Mouse (Mus musculus): ENCODE results near the gene Nln.

The Nln gene

DNA sequence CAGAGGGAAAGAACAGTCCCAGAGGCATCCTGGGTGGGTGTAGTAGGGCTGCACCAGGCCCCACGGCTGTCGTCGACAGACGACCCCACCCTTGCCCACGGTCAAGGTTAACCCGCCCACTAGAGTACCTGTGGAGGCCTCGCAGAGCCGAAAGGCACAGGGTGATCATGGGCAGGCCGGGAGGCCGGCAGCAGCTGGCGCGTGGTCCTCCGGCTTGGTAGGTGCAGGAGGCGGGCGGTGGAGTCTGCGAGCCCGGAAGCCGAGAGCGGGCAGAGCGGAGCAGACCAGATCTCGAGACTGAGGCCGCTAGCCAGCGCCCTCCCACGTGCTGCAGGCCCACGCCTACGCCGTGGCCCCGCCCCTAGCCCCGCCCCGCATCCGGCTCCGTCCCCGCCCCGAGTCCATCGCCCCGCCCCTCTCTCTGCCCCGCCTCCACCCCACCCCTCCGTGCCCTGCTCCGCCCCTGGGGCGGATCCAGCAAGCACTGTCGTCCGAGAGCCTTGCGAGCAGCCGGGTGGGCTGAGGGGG is at the start of gene Nln, which contains the start of gene Sgtb:
Gene Nln, minus strand, starts transcription at position 327 of the 528 bp plus-strand sequence.
Gene Sgtb, plus strand, starts transcription at position 454 of the 528 bp plus-strand sequence.
- DNase-seq (ENCODE audit: low read depth, low spot score) = peak; percentile 68

DNA sequence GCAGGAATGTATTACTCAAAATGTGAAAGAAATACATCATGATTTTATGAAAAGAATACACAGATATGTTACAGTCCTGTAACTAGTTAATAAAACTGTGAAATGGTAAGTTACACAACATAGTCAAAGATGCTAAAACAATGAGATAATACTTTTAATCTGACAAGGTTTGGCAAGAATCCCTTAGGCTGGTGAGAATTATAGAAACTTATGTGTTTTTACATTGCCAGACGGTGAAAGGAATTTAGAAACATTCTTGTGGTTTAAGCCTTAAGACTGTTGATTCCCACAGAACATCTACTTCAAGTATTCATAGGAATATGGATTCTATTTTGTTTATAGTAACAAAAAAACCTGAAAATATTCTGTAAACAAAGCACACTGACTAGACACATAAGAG is 46.3 kb upstream of the Nln start:
- DNase-seq (ENCODE audit: low read depth, low spot score) = no peak

DNA sequence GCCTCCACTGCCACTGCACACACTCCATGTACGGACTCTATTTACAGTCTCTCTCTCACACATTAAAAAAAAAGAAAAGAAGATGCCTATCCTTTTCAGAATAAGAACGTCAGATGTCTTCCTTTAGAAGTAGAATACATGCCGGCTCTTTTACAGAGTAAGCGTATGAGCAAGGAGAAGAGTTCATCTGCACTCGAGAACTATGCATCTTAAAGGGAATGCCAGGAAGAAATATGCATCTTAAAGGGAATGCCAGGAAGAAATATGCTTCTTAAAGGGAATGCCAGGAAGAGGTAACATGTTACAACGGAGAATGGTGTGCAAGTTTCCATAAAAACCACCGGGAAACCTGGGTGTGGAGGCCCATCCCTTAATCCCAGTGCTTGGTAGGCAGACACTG is 45.7 kb upstream of the Nln start:
- DNase-seq (ENCODE audit: low read depth, low spot score) = no peak

DNA sequence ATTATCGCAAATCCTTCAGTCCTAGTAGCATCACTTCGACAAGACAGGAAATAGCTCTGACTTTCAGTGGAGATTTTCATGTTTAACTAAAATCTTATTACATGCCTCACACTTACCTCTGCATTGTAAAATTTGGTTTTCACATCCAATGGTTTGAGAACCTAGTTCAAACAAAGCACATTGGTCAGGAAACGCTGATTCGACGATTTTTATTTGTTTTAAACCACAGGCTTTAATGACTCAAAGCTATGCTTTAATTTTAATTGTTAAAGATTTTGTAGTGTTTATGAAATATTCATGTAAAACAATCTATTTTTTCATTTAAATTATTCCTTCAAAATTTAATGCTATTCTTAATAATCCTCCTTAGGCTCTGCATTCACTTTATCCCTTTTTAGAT is 44.8 kb upstream of the Nln start:
- no peak for DNase-seq (ENCODE audit: low read depth, low spot score)

DNA sequence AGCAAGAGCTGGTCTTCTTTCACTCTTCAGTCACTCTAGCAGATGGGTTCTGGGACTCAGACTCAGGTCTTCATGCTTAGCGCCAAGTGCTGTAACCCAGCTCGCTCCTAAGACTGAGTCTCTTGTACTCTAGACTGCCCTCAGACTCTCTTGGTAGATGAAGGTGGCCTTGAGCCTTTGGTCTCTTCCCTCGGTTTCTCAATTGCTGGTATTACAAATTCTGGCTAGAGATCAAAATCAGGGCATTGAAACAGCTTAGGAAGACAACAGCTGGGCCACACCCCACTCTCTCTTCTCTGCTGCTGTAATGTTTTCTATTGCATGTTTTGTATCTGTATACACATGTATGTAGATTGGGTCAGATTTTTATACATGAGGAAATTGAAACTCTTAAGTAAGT is 36.2 kb upstream of the Nln start:
- no peak for DNase-seq (ENCODE audit: low read depth, low spot score)

DNA sequence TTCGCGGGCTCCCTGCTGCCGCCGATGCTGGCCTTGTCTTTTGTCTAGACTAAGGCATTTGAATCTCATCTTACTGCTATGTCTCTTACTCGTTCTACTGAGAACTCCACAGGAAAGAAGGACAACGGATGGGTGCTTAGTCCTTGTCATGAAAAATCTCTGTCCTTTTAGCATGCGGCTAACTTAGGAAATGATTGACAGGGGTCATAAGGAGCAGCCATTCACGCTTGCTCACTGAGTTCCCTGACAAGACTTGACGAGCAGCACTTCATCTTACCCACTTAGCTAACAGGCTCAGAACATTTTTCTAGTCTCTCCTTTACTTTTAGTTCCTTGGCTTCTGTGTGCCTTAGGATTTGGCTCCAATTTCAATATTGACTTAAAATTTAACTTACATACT is 35.5 kb upstream of the Nln start:
- DNase-seq (ENCODE audit: low read depth, low spot score) = no peak

DNA sequence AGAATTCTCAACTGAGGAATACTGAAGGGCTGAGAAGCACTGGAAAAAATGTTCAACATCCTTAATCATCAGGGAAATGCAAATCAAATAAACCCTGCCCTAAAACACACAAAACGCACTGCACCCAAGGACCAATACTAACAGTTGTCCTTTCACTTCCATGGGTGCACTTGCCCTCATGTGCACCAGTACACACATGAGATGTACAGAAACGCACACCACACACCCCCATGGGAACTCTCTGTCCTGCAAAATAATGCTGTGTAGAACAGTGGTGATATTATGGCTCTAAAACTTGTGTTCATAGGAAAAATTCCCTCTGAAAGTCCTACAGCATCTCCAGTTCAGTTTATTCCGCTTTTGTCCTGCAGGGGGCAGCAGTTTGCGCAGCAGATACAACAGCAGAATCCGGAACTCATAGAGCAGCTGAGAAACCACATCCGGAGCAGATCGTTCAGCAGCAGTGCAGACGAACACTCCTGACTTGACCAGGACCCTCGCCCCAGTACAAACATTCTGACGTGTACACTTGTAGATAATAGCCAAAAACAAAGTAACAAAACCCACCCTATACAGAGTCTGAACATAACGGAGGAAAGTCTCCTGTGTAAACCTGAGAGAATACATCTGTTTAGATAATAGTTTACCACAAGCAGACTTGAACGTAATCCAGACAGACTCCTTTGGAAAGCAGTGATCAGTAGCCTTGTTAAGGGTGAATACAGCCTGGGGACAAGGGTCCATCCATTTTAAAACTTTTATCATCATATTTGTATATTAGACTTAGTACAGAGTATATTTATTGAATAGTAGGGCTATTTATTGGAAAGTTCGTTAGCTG is 30.2 kb upstream of the Nln start:
- peak; percentile 63 for DNase-seq (ENCODE audit: low read depth, low spot score)

DNA sequence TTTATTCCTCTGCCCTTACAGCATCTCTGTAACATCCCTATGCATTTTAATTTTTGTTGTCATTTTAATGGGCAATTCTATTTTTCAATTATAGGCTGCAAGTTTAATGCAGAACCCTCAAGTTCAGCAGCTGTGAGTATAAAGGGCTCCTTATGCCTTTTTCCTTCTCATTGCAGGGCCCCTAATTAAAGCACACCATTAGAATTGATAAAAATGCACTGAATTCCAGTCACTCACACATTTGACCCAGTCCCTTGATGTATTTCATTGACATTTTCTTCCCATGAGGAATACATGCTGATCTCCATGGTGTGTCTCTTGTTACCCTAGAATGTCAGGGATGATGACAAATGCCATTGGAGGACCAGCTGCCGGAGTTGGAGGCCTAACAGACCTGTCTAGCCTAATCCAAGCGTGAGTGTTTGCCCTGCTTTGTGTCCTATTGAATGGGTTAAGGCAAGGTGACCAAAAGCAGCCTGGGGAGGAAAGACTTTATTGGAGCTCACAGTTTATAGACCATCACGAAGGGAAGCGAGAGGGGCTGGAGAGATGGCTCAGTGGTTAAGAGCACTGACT is 25.2 kb upstream of the Nln start:
- DNase-seq (ENCODE audit: low read depth, low spot score) = no peak

DNA sequence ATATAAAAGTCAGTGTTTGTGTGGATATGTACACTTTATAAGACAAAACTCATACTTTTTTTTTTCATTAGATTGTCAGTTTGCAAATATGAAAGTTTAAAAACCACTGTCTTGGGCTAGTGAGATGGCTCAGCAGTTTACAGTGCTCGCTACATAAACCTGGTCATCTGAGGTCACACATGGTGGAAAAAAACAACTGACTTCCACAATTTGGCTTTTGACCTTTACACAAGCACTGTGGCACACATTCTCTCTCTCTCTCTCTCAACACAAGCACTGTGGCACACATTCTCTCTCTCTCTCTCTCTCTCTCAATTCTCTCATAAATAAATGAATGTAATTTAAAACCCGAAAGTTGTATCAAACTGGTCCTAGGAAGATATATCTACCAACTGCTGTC is 23.1 kb upstream of the Nln start:
- no peak for DNase-seq (ENCODE audit: low read depth, low spot score)

DNA sequence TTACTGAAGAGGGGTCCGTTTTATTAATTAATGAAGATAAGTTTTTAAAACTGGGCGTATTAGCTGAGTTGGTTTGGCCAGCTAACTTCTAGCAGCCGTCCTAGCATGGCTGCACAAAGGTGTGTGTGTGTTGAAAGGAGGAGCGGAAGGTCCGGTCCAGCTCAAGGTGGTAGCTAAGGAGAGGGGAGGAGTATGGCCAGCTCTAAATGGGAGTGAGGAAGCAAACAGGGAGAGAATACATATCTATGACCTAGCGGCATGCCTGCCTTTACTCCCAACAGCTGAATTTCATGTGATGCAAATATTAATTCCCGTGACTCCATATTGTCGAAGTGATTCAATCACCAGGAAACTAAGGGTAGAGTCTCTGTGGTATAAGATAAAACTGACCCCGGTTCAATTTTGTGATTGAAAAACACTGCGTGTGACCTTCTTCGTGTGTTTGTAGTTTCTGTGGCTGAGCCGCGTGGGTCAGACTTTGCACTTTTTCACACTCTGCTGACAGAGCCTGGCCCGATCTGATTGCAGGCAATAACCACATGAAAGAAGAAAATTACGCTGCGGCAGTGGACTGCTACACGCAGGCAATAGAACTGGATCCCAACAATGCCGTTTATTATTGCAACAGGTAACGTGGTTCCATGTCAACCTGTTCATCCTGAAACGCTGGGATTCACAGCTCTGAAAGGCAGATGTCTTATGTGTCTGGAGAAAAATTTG is 14.4 kb upstream of the Nln start:
- DNase-seq (ENCODE audit: low read depth, low spot score) = no peak

DNA sequence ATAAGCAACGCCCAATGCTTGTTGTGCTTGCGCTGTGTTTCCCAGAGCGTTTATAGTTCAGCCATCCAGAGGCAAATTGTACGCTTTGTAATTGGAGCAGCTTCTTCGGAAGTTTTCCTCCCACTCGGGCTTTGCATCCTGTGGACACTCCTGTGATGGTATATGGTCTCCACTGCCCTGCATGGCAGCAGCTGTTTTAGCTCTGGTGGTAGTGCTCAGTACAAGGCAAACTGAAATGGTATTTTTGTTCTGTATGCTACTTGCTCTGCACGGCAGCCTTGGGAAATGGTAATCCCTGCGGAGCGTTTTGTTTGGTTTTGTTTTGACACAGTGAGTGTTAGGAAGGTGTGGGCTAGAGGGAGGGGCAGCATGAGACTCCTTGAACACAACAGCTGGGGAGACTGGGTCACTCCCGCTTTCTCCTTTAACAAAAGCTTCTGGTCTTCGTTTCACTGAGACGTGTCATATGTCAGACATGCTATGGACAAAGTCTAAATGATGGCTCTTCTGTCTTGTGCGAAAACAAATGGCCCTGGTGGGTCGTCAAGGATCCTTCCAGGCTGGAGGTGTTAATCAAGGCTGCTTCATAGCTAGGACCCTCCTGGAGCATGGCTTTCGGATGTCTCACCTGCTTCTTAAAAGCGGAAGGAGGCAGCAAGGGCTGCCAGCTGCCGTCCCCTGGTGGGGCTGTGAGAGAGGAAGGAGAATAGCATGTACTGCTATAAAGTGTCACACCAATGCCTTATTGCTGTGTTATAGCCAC is 12.8 kb upstream of the Nln start:
- DNase-seq (ENCODE audit: low read depth, low spot score) = no peak

DNA sequence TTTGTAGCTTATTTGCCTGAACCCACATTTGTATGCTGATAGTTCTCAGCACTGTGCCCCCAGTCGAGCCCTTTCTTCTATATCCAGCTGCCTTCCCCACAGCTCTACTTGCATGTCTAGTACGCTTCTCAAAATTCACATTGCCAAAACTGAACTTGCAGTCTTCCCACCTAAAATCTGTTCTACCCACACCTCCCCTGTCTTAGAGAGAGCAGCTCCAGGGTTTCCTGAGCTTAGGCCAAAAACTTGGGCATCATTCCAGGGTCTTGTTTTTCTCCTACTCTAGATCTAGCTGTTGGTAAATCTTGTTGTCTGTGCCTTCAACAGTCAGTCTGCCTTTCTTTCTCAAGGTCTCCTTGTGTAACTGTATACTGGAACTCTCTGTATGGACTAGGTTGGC is 5.4 kb upstream of the Nln start:
- DNase-seq (ENCODE audit: low read depth, low spot score) = peak; percentile 93

DNA sequence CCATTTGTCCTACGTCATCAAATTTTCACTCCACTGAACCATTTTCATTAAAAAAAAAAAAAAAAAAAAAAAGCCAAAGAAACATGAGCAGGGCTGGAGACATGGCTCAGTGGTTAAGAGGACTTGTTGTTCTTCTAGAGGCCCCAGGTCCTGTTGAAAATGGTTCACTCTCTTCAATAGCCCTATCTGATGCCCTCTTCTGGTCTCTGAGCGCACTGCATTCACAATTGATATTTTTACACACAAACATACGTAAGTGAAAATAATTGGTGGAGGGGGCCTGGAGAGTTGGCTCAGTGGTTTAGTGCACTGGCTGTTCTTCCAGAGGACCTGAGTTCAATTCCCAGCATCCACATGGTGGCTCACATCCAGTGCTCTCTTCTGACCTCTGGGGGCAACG is 4.4 kb upstream of the Nln start:
- no peak for DNase-seq (ENCODE audit: low read depth, low spot score)

DNA sequence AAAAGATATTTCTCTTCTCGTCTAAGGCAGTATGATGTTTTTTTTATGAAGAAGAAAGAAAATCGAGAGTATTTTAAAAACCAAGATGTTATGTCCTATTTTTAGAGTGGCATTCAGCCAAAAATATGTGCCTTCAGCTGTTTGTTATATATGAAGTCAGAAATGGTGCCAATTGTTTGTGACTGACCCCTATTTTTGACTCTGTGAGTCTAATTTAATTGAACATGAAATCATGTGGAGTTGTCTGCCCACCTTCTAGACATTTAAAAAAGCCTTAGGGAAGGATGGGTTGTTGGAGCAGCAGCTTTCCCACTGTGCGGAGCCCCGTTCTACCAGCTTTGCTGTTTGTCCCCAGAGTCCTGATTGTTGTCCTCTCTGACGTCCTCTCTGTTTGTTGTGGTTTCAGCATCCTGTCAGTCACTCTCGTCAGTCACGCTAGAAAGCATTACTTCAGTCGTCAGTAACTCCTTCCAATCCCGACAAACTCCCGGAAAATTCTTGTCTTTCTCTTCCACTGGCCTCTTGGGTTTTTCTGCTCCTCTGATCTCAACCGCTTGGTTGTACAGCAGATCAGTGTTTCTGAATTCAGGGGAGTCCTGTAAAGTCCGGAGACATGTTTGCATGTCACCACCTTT is 3.0 kb upstream of the Nln start:
- peak; percentile 61 for DNase-seq (ENCODE audit: low read depth, low spot score)

DNA sequence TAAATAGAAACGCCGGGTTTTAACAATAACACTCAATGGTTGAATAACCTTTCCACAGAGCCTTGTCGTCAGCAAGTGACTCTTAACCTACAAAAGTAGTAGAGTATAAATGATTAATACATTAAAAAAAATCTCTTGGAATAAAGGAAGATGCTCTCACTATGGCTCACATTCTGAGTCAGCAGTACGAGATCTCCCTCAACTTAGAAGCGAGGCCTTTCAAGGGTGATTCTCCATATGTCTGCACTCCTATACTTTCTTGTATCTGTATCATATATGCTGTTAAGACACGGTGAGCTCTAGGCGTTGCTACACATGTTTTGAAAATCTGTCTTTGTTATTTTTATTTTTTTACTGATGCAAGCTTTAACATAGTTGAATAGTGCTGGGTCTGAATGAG is 1.1 kb upstream of the Nln start:
- DNase-seq (ENCODE audit: low read depth, low spot score) = no peak

DNA sequence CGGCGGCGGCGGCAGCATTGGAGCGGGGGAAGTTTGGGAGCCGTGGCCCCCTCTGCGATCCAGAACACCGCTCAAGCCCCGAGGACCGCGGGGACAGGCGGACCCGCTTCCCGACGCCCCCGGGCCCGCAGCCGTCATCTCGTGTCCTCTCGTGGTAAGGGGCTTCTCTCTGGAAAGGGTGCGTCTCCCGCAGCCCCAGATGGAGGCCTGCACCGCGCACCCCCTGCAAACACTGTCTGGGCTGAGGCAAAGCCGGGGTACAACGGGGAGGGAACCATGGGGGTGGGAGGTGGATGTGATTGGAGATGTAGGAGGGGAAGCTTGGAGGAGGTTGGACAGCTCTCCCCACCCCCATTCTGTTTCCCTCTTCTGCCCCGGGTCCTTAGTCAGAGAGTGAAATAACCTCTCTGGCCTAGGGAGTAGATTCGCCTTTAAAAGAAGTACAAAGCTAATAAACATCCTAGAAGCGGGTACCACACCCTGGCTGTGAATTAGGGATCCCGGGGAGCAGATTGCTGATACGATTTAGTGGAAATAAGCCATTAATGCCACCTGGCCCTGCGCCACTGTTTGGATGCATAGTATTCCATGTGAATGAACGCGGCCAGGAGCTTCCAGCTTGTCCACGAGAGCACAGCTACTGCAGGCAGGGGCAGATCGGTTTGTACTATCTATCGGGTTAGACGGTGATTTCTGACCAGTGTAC is 555 bp upstream of the Nln start:
- DNase-seq (ENCODE audit: low read depth, low spot score) = no peak

DNA sequence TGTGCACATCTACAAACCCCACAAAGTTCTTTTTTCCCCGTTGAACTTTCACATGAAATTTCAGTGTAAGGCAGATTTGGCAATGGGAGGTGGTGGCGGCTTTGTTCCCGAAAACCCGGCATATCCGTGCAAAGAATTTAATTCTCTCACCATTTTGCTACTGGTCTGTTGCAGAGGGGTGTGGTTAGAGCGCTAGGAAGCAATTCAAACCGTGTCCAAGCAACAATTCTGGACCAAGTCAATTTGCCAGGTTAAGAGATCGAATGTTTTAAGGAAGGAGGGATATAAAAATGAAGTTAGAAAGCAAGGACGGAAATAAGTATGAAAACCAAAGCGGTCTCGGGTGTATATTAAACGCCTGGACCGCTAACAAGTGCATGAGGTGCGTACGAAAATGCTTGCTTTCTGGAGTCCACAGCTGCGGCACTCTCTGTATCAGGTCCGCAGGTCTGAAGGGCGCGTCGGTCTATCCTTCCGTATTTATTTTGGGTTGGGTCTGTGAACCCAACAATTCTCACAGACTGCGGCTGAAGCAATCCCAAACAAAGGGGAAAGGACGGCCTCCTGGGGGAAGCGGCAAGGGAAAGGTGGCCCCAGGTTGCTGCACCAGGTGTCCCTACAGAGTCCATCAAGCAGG is 645 bp downstream of the Nln start:
- DNase-seq (ENCODE audit: low read depth, low spot score) = no peak

DNA sequence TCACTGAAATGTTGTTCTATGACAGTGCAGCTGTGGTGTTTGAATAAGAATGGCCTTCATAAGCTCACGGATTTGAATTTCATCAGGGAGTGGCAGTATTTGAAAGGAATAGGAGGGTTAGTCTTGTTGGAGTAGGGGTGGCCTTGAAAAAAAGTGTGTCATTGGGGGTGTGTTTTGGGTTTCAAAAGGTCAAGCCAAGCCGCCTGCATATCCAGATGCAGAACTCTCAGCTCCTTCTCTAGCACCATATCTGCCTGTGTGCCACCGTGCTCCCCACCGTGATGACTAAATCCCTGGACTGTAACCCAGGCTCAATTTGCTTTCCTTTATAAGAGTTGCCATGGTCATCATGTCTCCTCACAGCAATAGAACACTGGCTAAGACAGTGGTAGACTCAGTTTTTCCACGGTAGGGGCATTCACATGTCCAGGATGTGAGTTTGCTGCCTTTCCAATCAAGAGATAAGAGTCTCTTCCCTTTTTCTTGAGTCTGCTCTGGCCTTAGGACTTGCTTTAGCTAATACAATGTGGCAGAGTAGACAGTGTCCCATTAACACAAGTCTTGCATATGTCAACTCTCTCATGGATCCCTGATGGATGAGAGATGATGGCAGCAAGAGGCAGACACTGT is 7.7 kb downstream of the Nln start:
- DNase-seq (ENCODE audit: low read depth, low spot score) = no peak

DNA sequence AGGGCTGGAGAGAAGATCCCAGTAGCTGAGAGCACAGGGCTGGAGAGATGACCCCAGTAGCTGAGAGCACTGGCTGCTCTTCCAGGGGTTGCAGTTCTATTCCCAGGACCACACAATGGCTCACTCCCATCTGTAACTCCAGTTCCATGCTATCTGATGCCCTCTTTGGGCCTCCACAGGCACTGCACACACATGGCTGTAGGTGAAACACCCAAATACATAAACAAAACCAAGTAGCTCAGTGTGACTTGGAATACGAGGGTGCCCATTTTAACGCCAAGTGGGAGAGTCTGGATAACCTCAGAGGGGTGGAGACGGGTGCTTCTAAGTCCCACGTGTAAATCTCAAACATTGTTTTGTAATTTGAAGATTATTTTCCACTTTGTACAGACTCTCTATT is 9.0 kb downstream of the Nln start:
- DNase-seq (ENCODE audit: low read depth, low spot score) = no peak

DNA sequence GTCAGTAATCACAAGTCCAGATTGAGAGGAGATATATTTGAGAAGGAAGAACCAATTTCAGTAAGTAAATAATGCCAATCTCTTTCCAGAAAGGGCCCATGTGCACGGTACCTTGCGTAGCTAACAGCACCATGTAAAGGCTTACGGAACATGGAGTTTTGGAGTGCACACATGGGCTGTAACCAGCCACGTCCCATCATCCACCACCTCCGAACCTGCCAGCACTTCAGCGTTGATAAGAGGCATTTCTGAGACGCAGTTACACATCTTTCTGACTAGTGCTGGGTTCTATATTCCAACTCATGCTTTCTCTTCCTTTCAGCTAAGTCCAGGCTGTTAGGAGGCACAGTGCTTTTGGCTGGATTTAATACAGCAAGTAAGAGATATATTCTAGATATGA is 12.2 kb downstream of the Nln start:
- no peak for DNase-seq (ENCODE audit: low read depth, low spot score)
